Mouse (Mus musculus): Measurements from ENCODE around the gene Col1a2.

The Col1a2 gene

GRCm38 (mm10) chr6:4590089-4590488 is 85.5 kb downstream of the Col1a2 start:
- DNase-seq, result no peak

Measured in cerebellum, adult 8-10 months (tissue).